Mouse (Mus musculus) liver, embryonic 14.5 days (tissue): ENCODE measurements around the gene Lrrc8a.
A peak's percentile ranks its signal among the peaks of the same experiment; 100 is the strongest.

ENCODE experiments used
- CTCF ChIP-seq: IDR thresholded peaks from 2 replicates; pipeline ENCODE4 v1.5.1; 2016; ENCODE audit warnings: antibody characterized with exemption, low read depth, control low read depth
- EP300 ChIP-seq: IDR thresholded peaks from 2 replicates; pipeline ENCODE4 v1.6.1; 2016; ENCODE audit warnings: antibody characterized with exemption, low read depth

- TF ChIP-seq CTCF = peak; percentile 84
- no peak for TF ChIP-seq EP300
Observed at GRCm38 (mm10) chr2:30203439-30203838, 34.1 kb upstream of the Lrrc8a start.
